Mouse (Mus musculus): ENCODE data around the gene AF067061. TPM values are rescaled to one million over a fixed set of nuclear protein-coding genes. Genes with fewer than 3 reads are reported as not detected.

The AF067061 gene
- polyA plus RNA-seq, 1 experiment from 2014 or later, result not detected

Other genes with a start within 250 kb of the AF067061 start
- not detected in 2 replicates for gene Gm36079, start 236.1 kb upstream of the AF067061 start, polyA plus RNA-seq (2015; fragmentation: Nextera tagmentation; extraction: Ambion mirVana)
- 0.12 TPM in 1 of 2 replicates, not detected in the other for gene Gm21188, start 210.9 kb upstream of the AF067061 start, polyA plus RNA-seq (2015; fragmentation: Nextera tagmentation; extraction: Ambion mirVana)
- gene Gm20767, start 122.9 kb upstream of the AF067061 start, polyA plus RNA-seq (2015; fragmentation: Nextera tagmentation; extraction: Ambion mirVana), result not detected in 2 replicates
- gene Gm21818, start 90.7 kb upstream of the AF067061 start, polyA plus RNA-seq (2015; fragmentation: Nextera tagmentation; extraction: Ambion mirVana), result not detected in 2 replicates
- gene Gm21762, start 47.2 kb upstream of the AF067061 start, polyA plus RNA-seq (2015; fragmentation: Nextera tagmentation; extraction: Ambion mirVana), result not detected in 2 replicates
- not detected in 2 replicates for gene Gm21731, start 24.0 kb upstream of the AF067061 start, polyA plus RNA-seq (2015; fragmentation: Nextera tagmentation; extraction: Ambion mirVana)
- gene BC147527, start 37.3 kb downstream of the AF067061 start, polyA plus RNA-seq (2015; fragmentation: Nextera tagmentation; extraction: Ambion mirVana), result 0.51 and 0.75 TPM in 2 replicates
- not detected in 2 replicates for gene Tcstv3, start 53.8 kb downstream of the AF067061 start, polyA plus RNA-seq (2015; fragmentation: Nextera tagmentation; extraction: Ambion mirVana)